Mouse (Mus musculus) spleen, adult 18-20 months (tissue): ENCODE measurements at regions not wholly inside any gene's neighbourhood (a gene's known extent, or its start where the extent isn't known, plus 50 kb on each side); places are given as distances from the start of the nearest gene placed in this dataset.
"Not testable (repeated sequence)": the region's sequence is repeated elsewhere in the genome, so short reads cannot be mapped to it uniquely, and the experiment has no call there.

Source experiments
- DNase-seq, 2 experiments: peaks; one replicate each; pipeline ENCODE4 v3.0.0; 2022; ENCODE audit warnings: mixed read lengths in 2 of 2

- peak in 1 of 2 experiments; percentile 39 for DNase-seq
Observed at GRCm38 (mm10) chrX:31170786-31171185, 53.3 kb downstream of the Btbd35f29 start.

- DNase-seq: peak in 1 of 2 experiments; percentile 18
Observed at GRCm38 (mm10) chrX:31175549-31175948, 58.1 kb downstream of the Btbd35f29 start.

GRCm38 (mm10) chrX:31176137-31176536, 58.7 kb downstream of the Btbd35f29 start:
- DNase-seq: not testable (repeated sequence)
